Mouse (Mus musculus) lung, adult 2 months (tissue): Measurements from ENCODE around the gene Tmed1.

Experiments
- CTCF ChIP-seq: fragments of 200-500 bp; IDR thresholded peaks from 2 replicates; pipeline ENCODE4 v1.5.1; 2011; ENCODE audit warnings: mild to moderate bottlenecking, low read length, control low read depth; ENCODE audit not compliant: insufficient read depth
- POLR2A ChIP-seq: fragments of 200-500 bp; IDR thresholded peaks from 2 replicates; pipeline ENCODE4 v1.6.1; 2011; ENCODE audit warnings: low read depth, mild to moderate bottlenecking, control low read depth, low read length, borderline replicate concordance; ENCODE audit errors: extremely low read depth

GRCm38 (mm10) chr9:21551049-21551448, 41.0 kb upstream of the Tmed1 start:
- TF ChIP-seq POLR2A, result no peak
- no peak for TF ChIP-seq CTCF
